Mouse (Mus musculus): ENCODE results near the gene Tex9. TPM values are rescaled to one million over a fixed set of nuclear protein-coding genes. Genes with fewer than 3 reads are reported as not detected.

The Tex9 gene
- 48.5 and 48.9 TPM in 2 replicates for polyA plus RNA-seq (2014; fragmentation: Nextera tagmentation; extraction: Ambion mirVana)

GRCm38 (mm10) chr9:72492194-72492565, at the start of gene Tex9:
TSS of gene Tex9 (minus strand) at chr9:72492212.
- peak within 1 kb of the TSS; percentile 77 for H3K9ac ChIP-seq (ENCODE audit: low read depth, low read length)
- peak within 1 kb of the TSS; percentile 74 for H3K27ac ChIP-seq (ENCODE audit: low read depth, low read length)
- H3K36me3 ChIP-seq (ENCODE audit: control insufficient read depth, insufficient read depth, low read length): no peaks in the 10 kb centered on the region
- H3K9me3 ChIP-seq (ENCODE audit: control insufficient read depth, low read length): no peaks in the 10 kb centered on the region
- peak; percentile 26; the same call in 1 of the 2 replicates for ATAC-seq (ENCODE audit: low FRiP score, low TSS enrichment)
- no peaks in the 10 kb centered on the region for H3K27me3 ChIP-seq (ENCODE audit: control insufficient read depth, insufficient read depth, low read length)
- peak within 1 kb of the TSS; percentile 79 for H3K4me3 ChIP-seq (ENCODE audit: low read length)
- peak within 1 kb of the TSS; percentile 68 for H3K4me2 ChIP-seq (replicated peaks; ENCODE audit: low read depth, low read length)
- WGBS: 12% methylated on average over 6 of the region's 6 CpGs
- peaks cover 10% of the 10 kb centered on the region; the same call in 1 of the 2 replicates for H3K4me1 ChIP-seq (ENCODE audit: control insufficient read depth, insufficient read depth, low read length)

DNA sequence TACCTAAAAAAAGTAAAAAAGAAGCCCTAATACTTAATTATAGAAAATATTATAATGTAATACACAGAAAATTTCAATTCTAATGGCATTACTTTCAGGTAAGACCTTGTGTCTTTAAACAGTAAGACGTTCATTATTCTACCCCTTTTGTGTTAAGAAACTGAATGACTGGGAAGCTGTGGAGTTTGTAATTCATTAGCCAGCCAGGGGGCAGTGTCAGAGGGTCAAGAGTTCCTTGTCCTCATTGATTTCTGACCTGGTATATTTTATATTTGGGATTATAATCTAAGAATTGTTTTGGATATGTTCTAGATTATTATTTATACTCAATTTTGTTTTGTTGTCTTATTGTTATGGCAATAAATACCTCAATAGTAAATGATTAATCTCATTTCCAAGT, 45.1 kb upstream of the Tex9 start:
- 0 out of 2 replicates have a peak, but pooled peaks cover 4% of the 10 kb centered on the region for H3K4me1 ChIP-seq (ENCODE audit: control insufficient read depth, insufficient read depth, low read length)
- no peak for ATAC-seq (ENCODE audit: low FRiP score, low TSS enrichment)
- no peak overlapping the region for H3K9ac ChIP-seq (ENCODE audit: low read depth, low read length)
- H3K36me3 ChIP-seq (ENCODE audit: control insufficient read depth, insufficient read depth, low read length): no peaks in the 10 kb centered on the region; the same call in 1 of the 2 replicates
- WGBS: 53% methylated on average over 1 of the region's 1 CpGs
- H3K27me3 ChIP-seq (ENCODE audit: control insufficient read depth, insufficient read depth, low read length): no peaks in the 10 kb centered on the region
- no peak overlapping the region for H3K27ac ChIP-seq (ENCODE audit: low read depth, low read length)
- no peak overlapping the region for H3K4me3 ChIP-seq (ENCODE audit: low read length)
- H3K4me2 ChIP-seq (replicated peaks; ENCODE audit: low read depth, low read length): no peak overlapping the region
- H3K9me3 ChIP-seq (ENCODE audit: control insufficient read depth, low read length): no peaks in the 10 kb centered on the region

GRCm38 (mm10) chr9:72535394-72535793, 43.4 kb upstream of the Tex9 start:
- Histone ChIP-seq H3K9me3 (ENCODE audit: control insufficient read depth, low read length) (no peaks in the 10 kb centered on the region), H3K4me1 (ENCODE audit: control insufficient read depth, insufficient read depth, low read length) (peaks cover 4% of the 10 kb centered on the region; the same call in 1 of the 2 replicates), H3K4me2 (replicated peaks; ENCODE audit: low read depth, low read length) (no peak overlapping the region), H3K4me3 (ENCODE audit: low read length) (no peak overlapping the region), H3K27me3 (ENCODE audit: control insufficient read depth, insufficient read depth, low read length) (no peaks in the 10 kb centered on the region), H3K36me3 (ENCODE audit: control insufficient read depth, insufficient read depth, low read length) (no peaks in the 10 kb centered on the region; the same call in 1 of the 2 replicates), H3K27ac (ENCODE audit: low read depth, low read length) (no peak overlapping the region), H3K9ac (ENCODE audit: low read depth, low read length) (no peak overlapping the region)
- WGBS: 85% methylated on average over 3 of the region's 3 CpGs
- no peak for ATAC-seq (ENCODE audit: low FRiP score, low TSS enrichment)

DNA sequence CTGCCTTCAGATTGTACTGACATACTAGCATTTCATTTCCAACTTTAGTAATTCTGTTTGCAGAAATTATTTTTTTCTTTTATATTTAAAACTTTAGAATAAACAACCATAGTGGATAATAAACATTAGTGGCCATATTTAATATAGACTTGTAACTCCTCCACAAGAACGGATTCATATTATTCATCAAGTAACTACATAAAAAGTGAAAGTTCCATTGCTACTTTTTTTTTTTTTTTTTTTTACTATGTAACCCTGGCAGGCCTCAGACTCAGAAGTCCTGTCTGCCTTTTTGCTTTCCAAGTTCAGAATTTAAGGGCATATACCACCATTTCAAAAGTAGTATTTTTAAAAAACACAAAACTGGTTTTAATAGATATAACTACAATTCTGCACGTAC, 43.0 kb upstream of the Tex9 start:
- H3K36me3 ChIP-seq (ENCODE audit: control insufficient read depth, insufficient read depth, low read length): no peaks in the 10 kb centered on the region
- no peak overlapping the region for H3K4me2 ChIP-seq (replicated peaks; ENCODE audit: low read depth, low read length)
- no peaks in the 10 kb centered on the region for H3K27me3 ChIP-seq (ENCODE audit: control insufficient read depth, insufficient read depth, low read length)
- H3K27ac ChIP-seq (ENCODE audit: low read depth, low read length): no peak overlapping the region
- no peaks in the 10 kb centered on the region for H3K9me3 ChIP-seq (ENCODE audit: control insufficient read depth, low read length)
- no peak for ATAC-seq (ENCODE audit: low FRiP score, low TSS enrichment)
- no peak overlapping the region for H3K4me3 ChIP-seq (ENCODE audit: low read length)
- H3K4me1 ChIP-seq (ENCODE audit: control insufficient read depth, insufficient read depth, low read length): peaks cover 4% of the 10 kb centered on the region; the same call in 1 of the 2 replicates
- 82% methylated on average over 2 of the region's 2 CpGs for WGBS
- H3K9ac ChIP-seq (ENCODE audit: low read depth, low read length): no peak overlapping the region

DNA sequence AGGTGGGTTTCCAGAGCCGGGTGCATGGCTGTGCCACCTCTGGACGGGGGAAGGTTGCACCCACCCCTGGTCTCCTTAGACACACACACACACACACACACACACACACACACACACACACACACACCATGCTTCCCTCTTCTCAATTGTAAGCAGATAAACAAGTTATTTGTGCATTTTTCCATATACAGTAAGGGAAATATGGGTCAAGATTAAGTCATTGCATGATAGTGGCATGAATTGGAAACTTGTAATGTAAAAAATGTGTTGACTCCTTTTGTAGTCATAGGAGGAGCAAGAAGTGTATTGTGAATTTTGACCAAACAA, 41.0 kb upstream of the Tex9 start:
- H3K9ac ChIP-seq (ENCODE audit: low read depth, low read length): peak overlapping the region; percentile 97
- H3K4me2 ChIP-seq (replicated peaks; ENCODE audit: low read depth, low read length): peak overlapping the region; percentile 67
- WGBS: 0% methylated on average over 2 of the region's 2 CpGs
- peak overlapping the region; percentile 99; the same call in 1 of the 2 replicates for H3K27ac ChIP-seq (ENCODE audit: low read depth, low read length)
- H3K27me3 ChIP-seq (ENCODE audit: control insufficient read depth, insufficient read depth, low read length): no peaks in the 10 kb centered on the region
- no peaks in the 10 kb centered on the region for H3K9me3 ChIP-seq (ENCODE audit: control insufficient read depth, low read length)
- no peaks in the 10 kb centered on the region for H3K36me3 ChIP-seq (ENCODE audit: control insufficient read depth, insufficient read depth, low read length)
- peaks cover 4% of the 10 kb centered on the region; the same call in 1 of the 2 replicates for H3K4me1 ChIP-seq (ENCODE audit: control insufficient read depth, insufficient read depth, low read length)
- H3K4me3 ChIP-seq (ENCODE audit: low read length): peak overlapping the region; percentile 94
- peak; percentile 24; the same call in 1 of the 2 replicates for ATAC-seq (ENCODE audit: low FRiP score, low TSS enrichment)

GRCm38 (mm10) chr9:72532381-72533088, 40.5 kb upstream of the Tex9 start:
- ATAC-seq (ENCODE audit: low FRiP score, low TSS enrichment): peak; percentile 47
- Histone ChIP-seq H3K27ac (ENCODE audit: low read depth, low read length) (peak overlapping the region; percentile 99), H3K9me3 (ENCODE audit: control insufficient read depth, low read length) (no peaks in the 10 kb centered on the region), H3K9ac (ENCODE audit: low read depth, low read length) (peak overlapping the region; percentile 97), H3K4me1 (ENCODE audit: control insufficient read depth, insufficient read depth, low read length) (peaks cover 4% of the 10 kb centered on the region; the same call in 1 of the 2 replicates), H3K4me3 (ENCODE audit: low read length) (peak overlapping the region; percentile 94), H3K4me2 (replicated peaks; ENCODE audit: low read depth, low read length) (peak overlapping the region; percentile 67), H3K36me3 (ENCODE audit: control insufficient read depth, insufficient read depth, low read length) (no peaks in the 10 kb centered on the region), H3K27me3 (ENCODE audit: control insufficient read depth, insufficient read depth, low read length) (no peaks in the 10 kb centered on the region)
- WGBS: under 1% methylated on average over 45 of the region's 55 CpGs

DNA sequence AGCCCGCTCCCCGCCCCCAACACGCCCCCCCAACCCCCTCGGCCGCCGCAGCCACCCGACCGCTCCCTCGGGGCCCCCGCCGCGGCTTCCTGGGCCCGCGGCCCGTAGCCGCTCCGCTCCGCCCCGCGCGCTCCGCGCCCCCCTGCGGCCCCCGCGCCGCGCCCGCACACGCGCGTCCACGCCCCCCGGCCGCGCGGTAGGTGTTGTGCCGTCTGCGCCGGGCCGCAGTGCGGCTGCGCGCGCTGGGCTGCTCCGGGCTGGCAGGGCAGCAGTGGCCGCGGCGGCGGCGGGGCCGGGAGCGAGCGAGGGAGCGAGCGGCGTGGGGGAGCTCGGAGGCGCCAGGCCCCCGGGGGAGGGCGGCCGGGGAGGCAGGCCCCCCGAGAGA, 40.0 kb upstream of the Tex9 start, which contains the start of gene Rfx7:
TSS of gene Rfx7 (plus strand) at position 245 of the 385 bp plus-strand sequence.
- Histone ChIP-seq H3K27me3 (ENCODE audit: control insufficient read depth, insufficient read depth, low read length) (no peaks in the 10 kb centered on the region), H3K36me3 (ENCODE audit: control insufficient read depth, insufficient read depth, low read length) (no peaks in the 10 kb centered on the region), H3K9me3 (ENCODE audit: control insufficient read depth, low read length) (no peaks in the 10 kb centered on the region), H3K4me1 (ENCODE audit: control insufficient read depth, insufficient read depth, low read length) (peaks cover 4% of the 10 kb centered on the region; the same call in 1 of the 2 replicates), H3K4me2 (replicated peaks; ENCODE audit: low read depth, low read length) (peak within 1 kb of the TSS; percentile 67), H3K9ac (ENCODE audit: low read depth, low read length) (peak within 1 kb of the TSS; percentile 97), H3K27ac (ENCODE audit: low read depth, low read length) (peak within 1 kb of the TSS; percentile 99), H3K4me3 (ENCODE audit: low read length) (peak within 1 kb of the TSS; percentile 94)
- ATAC-seq (ENCODE audit: low FRiP score, low TSS enrichment): peak; percentile 89
- 1% methylated on average over 41 of the region's 63 CpGs for WGBS

DNA sequence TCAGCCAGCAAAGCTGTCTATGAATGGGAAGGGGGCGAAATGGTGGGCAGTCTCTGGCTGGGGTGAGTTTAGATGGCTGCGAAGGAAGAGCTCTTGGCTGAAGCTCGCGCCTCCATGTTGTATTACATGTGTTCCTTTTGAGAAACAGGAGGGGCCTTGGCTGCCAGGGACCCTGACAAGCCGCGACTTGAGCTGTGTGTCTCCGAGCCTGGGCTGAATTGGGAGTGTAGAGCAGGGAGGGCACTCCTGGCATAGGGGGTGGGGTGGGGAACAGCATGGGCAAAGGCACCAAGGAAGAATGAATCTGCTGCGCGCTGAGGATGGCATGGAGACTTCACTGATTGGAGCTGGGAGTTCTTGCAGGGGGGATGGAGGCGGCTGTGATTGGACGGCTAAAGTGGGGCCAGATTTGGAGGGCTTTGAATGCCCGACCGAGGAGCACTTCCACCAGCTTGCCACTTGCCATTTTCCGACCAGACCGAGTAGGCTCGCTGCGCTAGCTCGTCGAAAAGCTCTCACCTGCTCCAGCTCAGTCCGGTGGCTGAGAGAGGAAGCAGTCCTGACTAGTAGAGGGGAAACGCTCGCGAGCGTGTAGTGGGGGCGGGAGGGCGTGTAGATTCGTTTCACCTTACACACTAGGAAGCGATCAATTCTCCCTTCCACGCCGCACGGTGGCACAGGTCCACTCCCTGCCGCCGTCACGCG, 39.4 kb upstream of the Tex9 start:
- Histone ChIP-seq H3K4me3 (ENCODE audit: low read length) (peak overlapping the region; percentile 94), H3K27me3 (ENCODE audit: control insufficient read depth, insufficient read depth, low read length) (no peaks in the 10 kb centered on the region), H3K4me1 (ENCODE audit: control insufficient read depth, insufficient read depth, low read length) (peaks cover 4% of the 10 kb centered on the region; the same call in 1 of the 2 replicates), H3K9ac (ENCODE audit: low read depth, low read length) (peak overlapping the region; percentile 97), H3K36me3 (ENCODE audit: control insufficient read depth, insufficient read depth, low read length) (no peaks in the 10 kb centered on the region), H3K27ac (ENCODE audit: low read depth, low read length) (peak overlapping the region; percentile 99), H3K9me3 (ENCODE audit: control insufficient read depth, low read length) (no peaks in the 10 kb centered on the region), H3K4me2 (replicated peaks; ENCODE audit: low read depth, low read length) (peak overlapping the region; percentile 67)
- WGBS: under 1% methylated on average over 35 of the region's 35 CpGs
- ATAC-seq (ENCODE audit: low FRiP score, low TSS enrichment): peak; percentile 90

DNA sequence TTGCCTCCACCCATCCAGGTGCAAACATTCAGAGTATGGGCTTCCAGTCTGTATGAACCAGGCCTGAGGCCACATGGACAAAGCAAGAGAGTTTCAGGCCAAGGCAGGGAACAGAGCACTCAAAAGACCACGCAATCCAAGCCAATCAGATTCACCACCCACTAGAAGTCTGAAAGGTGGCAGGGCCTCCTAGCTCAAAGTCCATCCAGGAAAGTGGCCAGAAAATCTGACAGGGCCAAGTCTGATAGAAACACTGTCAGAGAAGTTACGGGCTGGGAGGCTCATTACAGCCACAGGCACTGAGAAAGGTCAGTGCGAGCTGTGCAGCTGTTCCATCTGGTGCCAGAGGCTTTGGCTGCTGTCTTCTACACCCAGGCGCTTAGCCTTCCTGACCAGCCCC, 38.8 kb upstream of the Tex9 start:
- peak overlapping the region; percentile 97; the same call in 1 of the 2 replicates for H3K9ac ChIP-seq (ENCODE audit: low read depth, low read length)
- peak; percentile 13 for ATAC-seq (ENCODE audit: low FRiP score, low TSS enrichment)

More for the DNA sequence above, 38.8 kb upstream of the Tex9 start:
- H3K27ac ChIP-seq (ENCODE audit: low read depth, low read length): peak overlapping the region; percentile 99
- H3K36me3 ChIP-seq (ENCODE audit: control insufficient read depth, insufficient read depth, low read length): no peaks in the 10 kb centered on the region
- peak overlapping the region; percentile 67 for H3K4me2 ChIP-seq (replicated peaks; ENCODE audit: low read depth, low read length)
- H3K4me1 ChIP-seq (ENCODE audit: control insufficient read depth, insufficient read depth, low read length): peaks cover 4% of the 10 kb centered on the region; the same call in 1 of the 2 replicates
- WGBS: 37% methylated on average over 4 of the region's 4 CpGs
- H3K9me3 ChIP-seq (ENCODE audit: control insufficient read depth, low read length): no peaks in the 10 kb centered on the region
- peak overlapping the region; percentile 94 for H3K4me3 ChIP-seq (ENCODE audit: low read length)
- H3K27me3 ChIP-seq (ENCODE audit: control insufficient read depth, insufficient read depth, low read length): no peaks in the 10 kb centered on the region

Data from kidney, embryonic 14.5 days (tissue).